Comparison of ENCODE assay signal across 1 mouse cellular context in the genomic region with DNA sequence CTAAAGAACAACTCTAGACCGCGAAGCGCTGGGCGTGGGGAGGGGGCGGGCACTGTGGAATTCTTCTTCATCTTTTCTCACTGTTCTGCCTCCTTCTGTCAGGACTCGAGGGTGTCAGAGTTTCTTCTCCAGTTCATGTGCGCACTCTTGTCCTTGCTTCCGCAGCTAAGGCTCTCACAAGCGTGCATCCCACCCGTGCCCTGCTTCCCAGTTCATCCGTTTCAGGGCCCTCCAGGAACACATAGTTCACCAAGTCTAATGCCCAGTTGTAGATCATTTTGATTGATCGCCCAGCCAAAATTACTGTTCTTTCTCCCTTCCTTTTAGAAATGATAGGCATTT.
TF ChIP-seq lines count a peak whose summit lies in the region.

No protein-coding gene starts in this region.

TF ChIP-seq in CH12.LX, 34 proteins besides CTCF, POLR2A, EP300 and RAD21 (continued from another document):
- TF ChIP-seq MXI1 (IDR thresholded peaks at IDR 0.05; ENCODE audit: low read depth, low read length): no peak; the same call in 1 of the 2 replicates
- no peak for TF ChIP-seq JUND (conservative IDR thresholded peaks at IDR 0.05; ENCODE audit: low read depth, low read length)
- no peak for TF ChIP-seq NRF1 (IDR thresholded peaks at IDR 0.05; ENCODE audit: low read depth, low read length)
- 0 out of 2 replicates have a peak, but pooled peaks have one; percentile 3 for TF ChIP-seq TCF12 (IDR thresholded peaks at IDR 0.05; ENCODE audit: low read depth, low read length)
- no peak for TF ChIP-seq PAX5 (IDR thresholded peaks at IDR 0.05; ENCODE audit: low read length)
- TF ChIP-seq KAT2A (IDR thresholded peaks at IDR 0.05; ENCODE audit: insufficient replicate concordance, low read length): no peak
- no peak for TF ChIP-seq E2F4 (IDR thresholded peaks at IDR 0.05; ENCODE audit: insufficient replicate concordance, low read depth, low read length)
- TF ChIP-seq MAZ (IDR thresholded peaks at IDR 0.05; ENCODE audit: low read depth, low read length): no peak
- TF ChIP-seq POLR2AphosphoS2 (IDR thresholded peaks at IDR 0.05; ENCODE audit: low read depth, low read length): no peak
- no peak for TF ChIP-seq IRF4 (IDR thresholded peaks at IDR 0.05; ENCODE audit: low read depth, low read length)
- TF ChIP-seq USF2 (conservative IDR thresholded peaks at IDR 0.05; ENCODE audit: low read depth, low read length): no peak
- peak; percentile 20; the same call in 1 of the 2 replicates for TF ChIP-seq MEF2A (IDR thresholded peaks at IDR 0.05; ENCODE audit: borderline replicate concordance, low read depth, low read length)
- no peak for TF ChIP-seq ZNF384 (IDR thresholded peaks at IDR 0.05; ENCODE audit: low read depth, low read length)
- TF ChIP-seq UBTF (IDR thresholded peaks at IDR 0.05; ENCODE audit: low read depth, low read length): no peak
- TF ChIP-seq RCOR1 (conservative IDR thresholded peaks at IDR 0.05; ENCODE audit: low read depth, low read length): no peak
- TF ChIP-seq MAFK (IDR thresholded peaks at IDR 0.05; ENCODE audit: insufficient replicate concordance, low read length): no peak
- TF ChIP-seq ETS1 (conservative IDR thresholded peaks at IDR 0.05; ENCODE audit: low read depth, low read length): no peak
- TF ChIP-seq ZKSCAN1 (IDR thresholded peaks at IDR 0.05; ENCODE audit: borderline replicate concordance, low read depth, low read length): no peak
- no peak for TF ChIP-seq ELF1 (IDR thresholded peaks at IDR 0.05; ENCODE audit: low read depth, low read length)
- TF ChIP-seq HCFC1 (IDR thresholded peaks at IDR 0.05; ENCODE audit: low read depth, low read length): no peak
